Mouse (Mus musculus) layer of hippocampus, adult 18-20 months (tissue): ENCODE data around the gene Map7. TPM values are rescaled to one million over a fixed set of nuclear protein-coding genes. Genes with fewer than 3 reads are reported as not detected.

Experiments used
- microRNA-seq, 2 experiments: library from miRNA; unstranded; fragments of <30 nt; microRNA quantifications; one replicate each; pipeline ENCODE4 v1.2.0; 2021
- total RNA-seq, 2 experiments: library from RNA; stranded (reverse); gene quantifications; 2 replicates each; pipeline ENCODE4 v1.2.3; 2021

The Map7 gene
- total RNA-seq, 2 experiments from 2014 or later, result 117 to 134 TPM

Small RNA genes within 50 kb of the gene (microRNA-seq; reads per million reads assigned to microRNA genes)
- 0 reads per million in 2 experiments for gene Mir6413

Other genes with a start within 250 kb of the Map7 start
- 10 to 100 TPM; 22.8 to 23.2 TPM for gene Pex7, start 240.8 kb upstream of the Map7 start, total RNA-seq
- 10 to 100 TPM; 24.1 to 32.5 TPM for gene Map3k5, start 214.0 kb upstream of the Map7 start, total RNA-seq
- gene Bclaf1, start 164.0 kb downstream of the Map7 start, total RNA-seq, result 100 to 1,000 TPM; 117 TPM
- 1 to 10 TPM in 1 of 2 experiments, under 1 TPM in 1; 0.32 to 1.0 TPM for gene Mtfr2, start 199.3 kb downstream of the Map7 start, total RNA-seq